Mouse (Mus musculus) regulatory T cell (primary cell): ENCODE measurements around the gene Itga1.

Experiments used
- in situ Hi-C: fragments of 300-600 bp; cut with MboI, MseI; formaldehyde crosslinking; loops from one replicate; pipeline ENCODE4 v1.15.1; 2025; ENCODE audit warnings: high pct_unique_total_duplicates

The Itga1 gene

DNA sequence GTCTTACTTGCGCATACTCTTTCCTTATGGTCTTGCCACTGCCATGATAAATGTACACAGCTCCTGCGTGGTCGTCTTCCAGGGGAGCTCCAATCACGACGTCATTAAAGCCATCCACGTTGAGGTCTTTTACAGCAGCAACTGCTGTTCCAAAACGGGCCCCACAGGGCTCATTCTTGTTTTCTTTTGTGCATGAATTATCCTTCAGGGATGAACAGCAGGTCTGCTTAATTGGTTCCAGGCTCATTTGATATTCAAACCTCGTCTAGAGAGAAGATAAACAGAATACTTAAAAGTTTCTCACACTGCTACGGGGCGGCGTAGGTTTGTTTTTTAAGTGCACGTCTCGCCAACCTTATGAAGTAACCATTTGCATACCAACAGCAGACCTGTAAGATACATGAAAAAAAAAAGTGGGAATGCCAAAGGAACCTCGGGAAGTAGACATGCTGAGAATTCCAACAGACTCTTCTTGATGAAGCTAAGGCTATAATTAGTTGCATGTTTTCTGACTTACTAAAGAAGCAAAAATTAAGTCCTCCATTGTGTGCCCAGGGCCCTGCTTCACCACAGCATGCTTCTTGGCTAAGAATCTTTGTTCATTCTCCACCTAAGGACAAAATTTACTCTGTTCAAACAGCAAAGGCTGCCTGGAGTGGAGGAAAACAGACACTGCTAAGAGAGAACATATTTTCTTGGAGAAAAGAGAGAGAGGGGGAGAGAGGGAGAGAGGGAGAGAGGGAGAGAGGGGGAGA is 109.3 kb downstream of the Itga1 start:
- in situ Hi-C loops, result loop anchor here (25.0 kb wide), 1 partner anchor 1720 kb away; no protein-coding TSS in a partner anchor

DNA sequence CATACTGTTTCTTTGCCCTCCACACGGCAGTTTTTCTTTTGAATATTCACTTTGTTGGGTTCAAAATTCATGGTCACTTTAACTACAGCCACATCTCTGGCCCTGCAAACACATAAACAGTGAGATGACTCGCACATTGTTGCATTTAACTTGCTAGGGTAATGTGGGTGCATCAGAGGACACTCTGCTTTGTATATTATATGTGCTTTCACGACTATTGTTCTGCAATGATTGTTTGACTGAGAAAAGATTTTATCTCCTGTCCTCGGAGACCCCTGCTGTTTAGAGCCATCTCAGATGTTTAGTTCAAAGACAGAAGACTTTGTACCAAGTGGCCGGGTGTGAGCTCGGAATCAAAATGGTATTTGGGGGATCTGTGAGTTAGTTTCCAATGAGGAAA is 114.1 kb downstream of the Itga1 start:
- in situ Hi-C loops, result loop anchor here (25.0 kb wide), 1 partner anchor 1725 kb away; no protein-coding TSS in a partner anchor

DNA sequence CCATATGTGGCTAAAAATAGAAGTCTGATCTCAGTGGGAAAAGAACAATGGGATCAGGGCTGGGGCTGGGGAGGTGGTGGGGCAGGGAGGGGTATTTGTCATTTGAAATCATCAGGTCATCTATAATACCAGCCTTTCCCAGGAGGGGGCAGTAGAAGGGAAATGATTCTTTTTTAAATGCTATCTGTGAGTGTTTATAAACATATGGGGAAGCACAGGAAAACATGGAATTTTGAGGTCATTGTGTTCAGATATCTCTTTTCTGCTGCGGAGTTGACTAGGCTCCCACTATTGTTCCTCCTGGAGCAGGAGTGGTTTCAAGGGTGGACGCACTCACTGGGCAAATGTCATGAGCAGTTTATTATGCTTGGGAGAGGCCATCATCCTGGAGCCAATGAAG is 114.6 kb downstream of the Itga1 start:
- in situ Hi-C loops, result loop anchor here (25.0 kb wide), 1 partner anchor 1725 kb away; no protein-coding TSS in a partner anchor

DNA sequence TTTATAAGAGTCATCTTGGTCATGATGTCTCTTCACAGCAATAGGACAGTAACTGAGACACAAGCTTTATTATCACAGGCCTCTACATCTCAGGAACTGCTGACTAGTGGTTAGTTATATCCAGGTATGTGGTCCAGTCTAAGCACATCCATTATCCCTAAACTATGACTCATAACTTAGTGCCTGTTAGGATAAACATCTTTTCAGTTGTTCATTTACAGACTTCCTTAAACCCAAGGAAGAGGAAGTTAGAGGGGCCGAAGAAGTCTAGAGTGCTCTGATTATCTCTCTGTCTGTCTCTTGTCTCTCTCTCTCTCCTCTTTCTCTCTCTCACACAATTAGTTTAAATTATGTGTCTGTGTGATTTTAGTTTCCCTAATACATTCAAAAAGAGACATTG is 117.1 kb downstream of the Itga1 start:
- in situ Hi-C loops, result loop anchor here (25.0 kb wide), 1 partner anchor 1728 kb away; no protein-coding TSS in a partner anchor

DNA sequence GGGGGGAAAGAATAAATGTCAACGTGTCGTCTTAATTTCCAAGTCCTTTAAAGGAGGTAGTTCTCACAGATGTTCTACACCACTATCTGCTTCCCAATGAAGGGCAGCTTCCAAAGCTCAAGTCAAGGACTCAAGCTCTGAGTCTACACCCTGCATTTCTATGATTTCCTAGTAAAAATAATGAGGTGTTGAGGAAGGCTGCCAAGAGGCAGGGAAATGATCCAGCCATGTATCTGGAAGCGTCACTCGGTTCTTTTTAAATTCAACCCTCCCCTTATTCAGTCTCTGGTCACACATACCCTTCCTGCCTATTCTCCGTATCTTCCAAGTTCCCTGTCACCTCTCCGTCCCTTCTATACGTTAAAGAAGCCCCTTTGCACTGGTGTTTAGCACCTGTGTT is 118.6 kb downstream of the Itga1 start:
- in situ Hi-C loops, result loop anchor here (25.0 kb wide), 1 partner anchor 1729 kb away; no protein-coding TSS in a partner anchor

DNA sequence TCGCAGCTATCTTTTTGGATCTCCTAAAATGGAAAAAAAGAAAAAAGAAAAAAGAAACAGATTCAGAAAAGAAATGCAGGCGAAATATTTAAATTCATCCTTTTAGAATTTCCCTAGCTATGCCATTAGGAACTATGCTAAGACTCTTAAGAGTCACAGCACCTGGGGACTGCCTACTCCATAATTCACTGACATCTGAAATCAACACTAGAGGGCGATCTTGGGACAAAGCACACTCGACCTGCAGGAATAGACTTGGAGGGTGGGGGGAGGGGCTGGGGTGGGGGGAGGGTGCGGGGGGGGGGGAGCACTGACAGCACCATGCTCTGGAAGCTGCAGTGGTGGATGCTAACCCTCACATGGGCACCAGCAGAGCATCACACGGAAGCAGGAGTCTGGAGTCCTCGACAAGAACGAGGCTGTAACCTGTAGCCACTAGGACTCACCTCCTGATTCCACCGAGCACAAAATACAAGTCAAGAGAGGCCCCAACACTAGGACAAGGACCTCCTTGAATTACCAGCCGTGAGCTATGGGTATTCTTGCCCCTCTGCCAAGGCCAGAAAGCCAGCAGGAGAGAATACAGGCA is 120.8 kb downstream of the Itga1 start:
- in situ Hi-C loops, result loop anchor here (25.0 kb wide), 1 partner anchor 1731 kb away; no protein-coding TSS in a partner anchor

DNA sequence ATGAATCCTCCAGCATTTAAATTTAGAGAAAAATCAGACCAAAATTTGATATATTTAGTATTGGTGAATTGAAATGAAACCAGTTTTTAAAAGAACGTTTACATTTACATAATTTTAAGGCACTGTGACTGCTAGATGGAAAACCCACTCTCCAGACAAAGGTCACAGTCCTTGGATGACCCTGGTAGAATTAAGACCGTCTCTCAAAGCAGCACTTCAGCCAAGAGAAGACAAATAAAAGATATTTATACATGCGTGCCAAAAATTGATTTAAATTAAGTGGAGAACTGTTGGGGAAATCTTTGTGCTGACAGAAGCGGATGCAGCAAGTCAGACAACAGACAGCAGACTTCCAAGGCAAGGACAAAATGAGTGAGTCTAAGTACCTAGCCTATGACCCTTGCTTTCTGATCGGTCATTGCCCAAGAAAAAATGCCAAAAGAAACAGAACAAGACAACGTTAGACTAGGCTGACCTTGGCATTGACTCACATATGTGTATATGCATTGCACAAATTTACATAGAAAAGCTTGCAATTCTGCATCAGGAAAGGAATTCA is 127.2 kb downstream of the Itga1 start:
- in situ Hi-C loops, result loop anchor here (25.0 kb wide), 1 partner anchor 1738 kb away; no protein-coding TSS in a partner anchor

DNA sequence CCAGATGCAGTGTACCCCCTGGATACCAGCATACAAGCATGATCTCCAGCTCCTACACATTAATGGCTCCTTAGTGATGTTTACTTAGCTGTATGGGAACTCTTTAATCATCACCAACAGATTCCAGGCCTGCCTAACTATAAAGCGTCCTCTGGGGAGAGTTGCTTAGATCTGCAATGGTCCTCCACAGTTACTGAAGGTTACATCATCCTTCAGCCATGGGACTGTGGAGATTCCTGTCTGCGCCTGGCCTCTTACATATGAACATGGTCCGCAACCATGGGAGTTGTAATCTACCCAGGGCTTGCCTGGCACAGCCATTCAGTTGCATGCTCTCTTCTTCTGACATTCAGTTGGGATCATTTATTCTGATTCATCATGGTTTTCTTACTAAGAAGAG is 129.9 kb downstream of the Itga1 start:
- in situ Hi-C loops, result no loop called here

DNA sequence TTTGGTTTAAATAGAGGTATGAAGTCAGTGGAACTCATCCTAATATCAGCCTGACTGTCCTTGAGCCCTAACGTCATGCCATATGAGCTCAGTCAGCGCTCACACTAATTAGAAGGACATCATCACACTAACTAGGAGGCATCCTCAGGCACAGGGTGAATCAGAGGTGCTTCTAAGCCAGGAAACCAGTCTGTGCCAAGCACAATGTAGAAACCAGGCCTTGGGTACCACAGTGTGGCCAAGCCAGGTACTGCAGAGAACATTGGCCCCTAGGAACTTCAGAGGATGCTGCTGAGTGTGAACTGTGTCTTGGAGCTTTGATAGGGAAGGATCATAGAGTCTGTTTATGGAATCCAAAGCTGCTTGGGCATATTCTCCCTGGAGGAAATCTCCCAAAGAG is 137.5 kb downstream of the Itga1 start:
- in situ Hi-C loops, result no loop called here

DNA sequence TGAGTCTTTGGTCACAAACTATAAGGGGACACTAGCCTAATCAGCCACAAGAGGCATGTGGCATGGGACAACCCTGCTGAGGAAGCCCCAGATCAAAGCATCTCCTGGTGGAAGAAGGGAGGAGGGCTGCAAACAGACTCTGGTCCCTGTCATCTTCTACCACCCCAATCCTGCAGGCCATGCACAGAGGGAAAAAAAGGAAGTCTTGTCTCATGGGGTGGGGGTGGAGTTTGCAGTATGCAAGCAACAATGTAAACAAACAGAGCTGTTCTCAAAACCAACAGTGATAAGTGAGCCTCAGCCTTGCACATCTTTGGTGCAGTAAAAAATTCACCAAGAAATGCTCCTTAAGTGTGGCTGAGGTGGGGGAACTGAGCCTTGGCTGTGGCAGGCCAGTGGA is 147.2 kb downstream of the Itga1 start:
- in situ Hi-C loops, result no loop called here

DNA sequence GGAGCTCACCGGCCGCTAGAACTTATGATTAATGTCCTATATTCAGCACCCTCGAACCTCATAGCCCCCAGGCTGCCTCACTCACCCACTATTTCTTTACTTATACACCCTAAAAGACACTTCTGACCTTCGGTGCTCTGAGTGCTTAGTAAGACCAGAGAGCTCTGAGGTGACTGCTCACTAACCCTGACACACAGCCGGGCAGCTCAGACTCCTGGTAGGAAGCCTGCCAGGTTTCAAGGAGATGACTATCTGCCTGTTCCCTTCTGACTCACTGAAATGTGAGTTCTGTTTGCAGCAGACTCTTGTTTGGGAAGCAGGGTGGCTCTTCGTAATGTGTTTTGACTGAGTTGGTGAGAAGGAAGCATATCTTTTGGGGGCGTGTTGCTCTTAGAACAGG is 168.2 kb downstream of the Itga1 start:
- in situ Hi-C loops, result no loop called here

DNA sequence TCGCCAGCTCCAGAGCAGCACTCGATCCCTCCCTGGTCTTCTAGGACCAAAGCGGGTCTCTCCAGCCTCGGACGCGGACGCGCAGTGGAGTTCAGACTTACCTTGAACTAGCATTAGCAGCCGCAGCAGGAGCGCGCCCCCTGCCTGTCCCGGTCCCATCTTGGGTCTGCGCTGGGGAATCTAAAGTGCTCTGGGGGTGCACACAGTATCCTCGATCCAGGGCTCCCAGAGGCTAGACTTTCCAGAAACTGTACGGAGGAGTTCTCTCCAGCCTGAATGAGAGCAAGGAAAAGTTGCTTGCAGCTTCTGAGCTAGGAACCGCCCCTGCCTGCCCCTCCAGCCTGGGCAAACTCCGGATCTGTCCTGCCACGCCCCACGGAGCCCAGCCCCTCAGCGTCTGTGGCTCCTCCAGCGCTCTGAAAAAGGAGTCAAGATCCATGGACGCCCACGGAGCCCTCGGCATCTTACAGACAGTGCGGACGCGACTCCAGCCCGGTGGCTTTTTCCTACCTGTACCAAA is 169.9 kb downstream of the Itga1 start, which contains the start of gene Itga2:
Gene Itga2 (minus strand): TSS at position 326 of the 520 bp plus-strand sequence.
- in situ Hi-C loops, result no loop called here

DNA sequence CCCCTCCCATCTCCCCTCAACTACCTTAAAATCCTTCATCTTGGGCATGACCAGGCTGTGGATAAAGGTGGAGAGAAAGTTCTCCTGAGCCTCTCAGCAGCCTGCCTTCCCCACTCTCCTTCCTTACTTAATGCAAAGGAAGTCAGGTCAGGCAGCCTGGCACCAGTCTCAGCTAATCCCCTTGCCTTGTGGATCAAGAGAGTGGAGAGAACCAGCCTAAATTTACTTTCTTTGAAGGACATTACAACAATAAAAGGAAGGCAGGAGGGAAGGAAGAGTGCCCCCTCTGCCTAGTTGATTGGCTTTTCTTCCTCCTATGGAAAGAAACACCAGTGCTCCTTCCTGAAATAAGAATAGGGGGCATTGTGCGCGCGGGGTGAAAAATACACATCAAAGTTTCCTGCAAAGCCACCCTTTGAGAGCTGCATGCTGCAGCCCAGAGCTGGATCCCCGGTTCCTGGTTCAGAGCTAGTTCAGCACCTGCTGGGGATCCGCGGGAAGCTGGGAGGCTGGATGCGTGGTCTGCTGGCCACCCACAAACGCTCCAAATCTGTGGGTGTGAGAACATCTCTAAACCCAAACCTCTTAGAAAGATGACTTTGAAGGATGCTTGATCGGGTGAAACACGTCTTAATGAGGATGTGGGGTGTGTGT is 170.6 kb downstream of the Itga1 start:
- in situ Hi-C loops, result no loop called here

DNA sequence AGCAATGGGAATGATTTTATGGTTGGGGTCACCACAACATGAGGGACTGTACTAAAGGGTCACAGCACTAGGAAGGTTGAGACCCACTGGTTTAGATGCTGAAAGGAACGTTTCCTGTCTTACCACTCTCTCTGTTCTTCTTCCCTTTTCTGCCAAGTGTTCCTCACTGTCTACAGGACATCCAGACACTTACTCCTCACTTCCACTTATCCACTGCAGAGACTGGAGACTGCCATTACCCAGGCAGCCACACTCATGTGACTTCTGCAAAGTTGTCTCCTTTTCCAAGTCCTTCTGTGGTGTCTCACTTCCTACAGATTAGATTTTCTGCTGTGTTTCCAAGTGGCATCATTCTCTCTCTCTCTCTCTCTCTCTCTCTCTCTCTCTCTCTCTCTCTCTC is 177.0 kb downstream of the Itga1 start:
- in situ Hi-C loops, result no loop called here

DNA sequence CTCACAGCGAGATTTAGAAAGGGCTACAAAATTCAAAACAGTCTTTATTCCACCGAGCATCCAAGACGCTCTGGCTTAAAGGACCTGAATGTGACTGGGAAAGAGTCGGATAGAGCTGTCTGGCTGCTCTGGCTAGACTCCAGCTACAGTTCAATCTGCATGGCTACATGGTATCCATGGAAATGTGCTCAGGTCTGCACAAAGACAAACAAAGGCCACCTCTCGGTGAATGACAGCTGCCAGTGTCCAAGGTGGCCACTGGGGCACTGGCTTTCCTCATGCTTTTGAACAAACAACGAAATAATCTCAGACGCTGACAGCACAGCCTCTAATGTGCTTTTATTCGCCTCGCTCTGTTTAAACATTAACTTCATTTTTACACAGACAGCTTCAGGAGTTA is 178.4 kb downstream of the Itga1 start:
- in situ Hi-C loops, result no loop called here

DNA sequence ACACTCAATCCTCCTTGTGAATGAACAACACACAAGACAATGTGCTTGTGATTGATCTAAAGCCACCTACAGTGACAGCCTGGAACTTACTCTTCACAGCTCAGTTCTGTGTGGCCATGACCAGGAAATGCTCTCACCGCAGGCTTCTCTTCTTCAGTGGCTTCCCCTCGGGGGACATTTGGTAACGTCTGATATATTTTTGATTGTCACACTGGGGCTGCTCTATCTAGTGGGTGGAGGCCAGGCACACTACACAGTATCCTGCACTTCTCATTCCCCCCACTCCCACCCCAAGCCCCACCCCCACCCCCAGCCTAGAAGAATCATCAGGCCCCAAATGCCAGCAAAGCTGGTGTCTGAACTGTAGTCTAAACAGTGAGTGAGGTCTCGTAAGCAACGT is 186.0 kb downstream of the Itga1 start:
- in situ Hi-C loops, result no loop called here

DNA sequence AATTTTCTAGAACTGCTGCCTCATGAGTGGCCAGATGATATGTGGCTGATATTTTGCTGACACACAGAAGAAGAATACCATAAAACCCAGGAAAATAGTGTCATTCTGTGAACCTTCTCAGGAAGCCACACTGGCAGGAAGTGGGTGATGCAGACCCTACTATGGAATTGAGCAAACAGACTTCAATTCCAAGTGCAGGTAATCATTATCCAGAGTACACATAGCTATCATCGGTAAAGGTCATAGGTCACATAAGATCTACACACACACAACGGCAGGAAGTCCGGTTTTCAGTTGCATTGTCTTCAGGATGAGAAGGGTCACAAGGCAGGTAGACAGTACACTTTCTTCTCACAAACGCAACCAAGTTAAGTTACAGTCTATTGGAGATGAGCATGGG is 186.8 kb downstream of the Itga1 start:
- in situ Hi-C loops, result no loop called here

DNA sequence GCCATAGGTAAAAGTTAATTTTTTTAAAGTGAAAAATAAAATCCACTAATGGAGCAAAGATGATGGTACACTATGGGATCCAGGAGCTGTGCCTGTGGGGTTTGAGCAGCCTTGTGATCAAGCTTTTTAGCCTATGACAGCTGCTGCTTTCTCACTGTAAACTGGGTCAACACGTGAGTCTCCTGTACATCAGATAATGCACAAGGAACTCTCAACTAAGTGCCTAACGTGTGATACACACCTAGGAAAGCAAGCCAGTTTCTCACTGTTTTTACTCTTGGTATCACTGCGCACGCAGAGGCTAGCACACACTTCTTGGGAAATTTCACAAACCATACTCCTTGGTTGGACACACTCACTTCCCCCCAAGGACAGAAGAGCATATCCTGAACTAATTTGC is 187.2 kb downstream of the Itga1 start:
- in situ Hi-C loops, result no loop called here

DNA sequence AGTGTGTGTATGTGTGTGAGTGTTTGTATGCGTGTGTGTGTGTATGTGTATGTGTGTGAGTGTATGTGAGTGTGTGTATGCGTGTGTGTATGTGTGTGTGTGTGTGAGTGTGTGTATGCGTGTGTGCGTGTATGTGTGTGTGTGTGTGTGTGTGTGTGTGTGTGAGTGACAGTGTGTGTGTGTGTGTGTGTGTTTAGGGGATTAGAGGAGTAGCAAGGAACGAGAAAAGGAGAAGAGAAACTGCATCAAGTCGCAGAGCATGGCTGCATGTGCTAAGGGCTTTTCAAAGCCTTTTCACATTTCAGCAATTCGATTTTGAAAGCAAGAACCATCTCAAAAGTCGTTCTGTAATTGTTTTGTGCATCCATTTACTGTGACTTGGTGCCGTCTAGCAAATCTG is 191.1 kb downstream of the Itga1 start:
- in situ Hi-C loops, result no loop called here

DNA sequence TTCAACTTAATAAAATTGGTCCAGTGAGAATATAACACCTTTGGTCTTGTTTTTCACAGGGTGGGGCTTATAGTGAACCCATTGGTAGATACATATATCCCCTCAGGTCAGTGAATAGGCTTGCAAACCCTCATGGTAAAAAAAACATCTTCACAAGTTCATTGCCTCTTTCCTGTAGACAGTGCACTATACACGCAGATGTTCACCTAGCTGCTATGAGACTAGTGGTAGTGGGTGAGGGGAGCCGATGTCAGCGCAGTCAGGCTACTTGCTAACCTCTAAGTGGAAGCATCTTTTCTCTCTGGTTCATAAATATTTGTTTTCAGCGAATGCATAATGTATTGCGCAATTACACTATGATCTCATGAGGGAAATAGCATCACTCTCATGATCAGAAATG is 192.2 kb downstream of the Itga1 start:
- in situ Hi-C loops, result no loop called here

DNA sequence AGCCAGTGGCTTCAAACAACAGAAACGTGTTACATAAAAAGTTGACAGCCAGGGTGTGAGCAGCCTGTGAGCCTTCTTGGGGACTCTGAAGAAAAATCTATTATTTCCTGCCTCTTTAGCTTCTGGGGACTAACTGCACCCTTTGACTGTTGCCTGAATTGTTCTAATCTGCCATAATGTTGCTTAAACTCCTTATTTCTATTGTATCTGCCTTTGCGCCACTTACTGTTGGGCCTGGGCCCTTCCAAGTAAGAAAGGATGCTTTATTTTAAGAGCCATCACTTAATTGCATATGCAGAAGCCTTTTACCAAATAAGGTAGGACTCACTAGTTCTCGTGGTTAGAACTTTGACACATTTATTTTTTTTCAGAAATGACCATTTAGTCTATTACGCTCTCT is 193.9 kb downstream of the Itga1 start:
- in situ Hi-C loops, result no loop called here
